Mouse (Mus musculus) lung, postnatal 0 days (tissue): ENCODE measurements around the gene Slc38a9. TPM values are rescaled to one million over a fixed set of nuclear protein-coding genes. Genes with fewer than 3 reads are reported as not detected.

Experiments used
- ATAC-seq: fragments of 200-750 bp; cut with Nextera tagmentation; 2 replicates; pipeline ENCODE4 v1.8.0; 2017; ENCODE audit warnings: moderate library complexity
- DNase-seq: peaks from one replicate; pipeline ENCODE4 v3.0.0-alpha.2; 2016; ENCODE audit warnings: low spot score
- H3K27ac ChIP-seq: fragments of 300-500 bp; sonication (generic); 2 replicates; pipeline ENCODE4 v1.5.1; 2014; ENCODE audit warnings: antibody characterized with exemption, mild to moderate bottlenecking, low read length, mixed read lengths
- H3K27me3 ChIP-seq: fragments of 300-500 bp; sonication (generic); replicated peaks from 2 replicates; pipeline ENCODE4 v1.6.1; 2014; ENCODE audit warnings: low read length, mixed read lengths; ENCODE audit not compliant: insufficient read depth
- H3K36me3 ChIP-seq: fragments of 300-500 bp; sonication (generic); 2 replicates; pipeline ENCODE4 v1.6.1; 2014; ENCODE audit warnings: low read length, mixed read lengths; ENCODE audit not compliant: insufficient read depth
- H3K4me1 ChIP-seq: fragments of 300-500 bp; sonication (generic); 2 replicates; pipeline ENCODE4 v1.6.1; 2014; ENCODE audit warnings: antibody characterized with exemption, low read depth, low read length, mixed read lengths; ENCODE audit not compliant: insufficient read depth
- H3K4me2 ChIP-seq: fragments of 300-500 bp; sonication (generic); replicated peaks from 2 replicates; pipeline ENCODE4 v1.6.1; 2014; ENCODE audit warnings: low read depth, mild to moderate bottlenecking, low read length, moderate library complexity, mixed read lengths
- H3K4me3 ChIP-seq: fragments of 300-500 bp; sonication (generic); 2 replicates; pipeline ENCODE4 v1.5.1; 2014; ENCODE audit warnings: low read depth, low read length
- H3K9ac ChIP-seq: fragments of 300-500 bp; sonication (generic); replicated peaks from 2 replicates; pipeline ENCODE4 v1.6.1; 2014; ENCODE audit warnings: low read depth, mild to moderate bottlenecking
- H3K9me3 ChIP-seq: fragments of 300-500 bp; sonication (generic); 2 replicates; pipeline ENCODE4 v1.6.1; 2016; ENCODE audit warnings: low read length, mixed read lengths
- CTCF ChIP-seq: IDR thresholded peaks from 2 replicates; pipeline ENCODE4 v1.5.1; 2016; ENCODE audit warnings: antibody characterized with exemption, mild to moderate bottlenecking
- EP300 ChIP-seq: IDR thresholded peaks from 2 replicates; pipeline ENCODE4 v1.6.1; 2016; ENCODE audit warnings: antibody characterized with exemption, mild to moderate bottlenecking, control low read depth
- WGBS: fragments of 180-500 bp; shearing (Covaris S2); extraction: QIAGEN DNeasy Blood & Tissue Kit; methylation state at CpG from one replicate; pipeline ENCODE4 v1.1.7; 2014; 5-methylcytosine and 5-hydroxymethylcytosine counted together
- polyA plus RNA-seq: library from polyadenylated mRNA; unstranded; fragments of >200 nt; fragmentation: Nextera tagmentation; extraction: Ambion mirVana; gene quantifications from 2 replicates; pipeline ENCODE4 v1.2.1, GENCODE M21; 2015

The Slc38a9 gene
- polyA plus RNA-seq, 1 experiment from 2014 or later, result 15.3 TPM

GRCm38 (mm10) chr13:112765654-112766053 lies 105.1 kb downstream of the Slc38a9 start:
- Histone ChIP-seq H3K9me3 (no peaks in the 10 kb centered on the region), H3K4me2 (no peak overlapping the region), H3K9ac (no peak overlapping the region), H3K4me3 (no peak overlapping the region), H3K27me3 (no peaks in the 10 kb centered on the region), H3K4me1 (0 out of 2 replicates have a peak, but pooled peaks cover under 1% of the 10 kb centered on the region), H3K36me3 (no peaks in the 10 kb centered on the region), H3K27ac (peak overlapping the region; percentile 76)
- TF ChIP-seq EP300, result peak; percentile 71
- no peak for TF ChIP-seq CTCF
- ATAC-seq (no peak), DNase-seq (peak; percentile 37)
- WGBS, result 69% methylated on average over 3 of the region's 3 CpGs

GRCm38 (mm10) chr13:112770528-112771328 lies 110.2 kb downstream of the Slc38a9 start:
- peak; percentile 84 for ATAC-seq
- Histone ChIP-seq H3K4me3 (no peak overlapping the region), H3K9me3 (no peaks in the 10 kb centered on the region), H3K27me3 (no peaks in the 10 kb centered on the region), H3K4me1 (peaks cover 8% of the 10 kb centered on the region; the same call in 1 of the 2 replicates), H3K36me3 (no peaks in the 10 kb centered on the region), H3K27ac (peak overlapping the region; percentile 84), H3K9ac (no peak overlapping the region), H3K4me2 (peak overlapping the region; percentile 42)
- WGBS, result 18% methylated on average over 11 of the region's 11 CpGs
- TF ChIP-seq EP300 (peak; percentile 79), CTCF (no peak)
- DNase-seq, result peak; percentile 92

- peaks cover 8% of the 10 kb centered on the region; the same call in 1 of the 2 replicates for H3K4me1 ChIP-seq
- H3K4me3 ChIP-seq, result no peak overlapping the region
- DNase-seq (peak; percentile 85), ATAC-seq (peak; percentile 43)
- WGBS, result 22% methylated on average over 15 of the region's 15 CpGs
- no peaks in the 10 kb centered on the region for H3K27me3 ChIP-seq
- H3K9me3 ChIP-seq, result no peaks in the 10 kb centered on the region
- no peak overlapping the region for H3K9ac ChIP-seq
- peak overlapping the region; percentile 84 for H3K27ac ChIP-seq
- H3K4me2 ChIP-seq, result peak overlapping the region; percentile 42
- TF ChIP-seq CTCF (no peak), EP300 (peak; percentile 97)
- H3K36me3 ChIP-seq, result no peaks in the 10 kb centered on the region
Observed at GRCm38 (mm10) chr13:112771447-112772208, 111.1 kb downstream of the Slc38a9 start.

DNA sequence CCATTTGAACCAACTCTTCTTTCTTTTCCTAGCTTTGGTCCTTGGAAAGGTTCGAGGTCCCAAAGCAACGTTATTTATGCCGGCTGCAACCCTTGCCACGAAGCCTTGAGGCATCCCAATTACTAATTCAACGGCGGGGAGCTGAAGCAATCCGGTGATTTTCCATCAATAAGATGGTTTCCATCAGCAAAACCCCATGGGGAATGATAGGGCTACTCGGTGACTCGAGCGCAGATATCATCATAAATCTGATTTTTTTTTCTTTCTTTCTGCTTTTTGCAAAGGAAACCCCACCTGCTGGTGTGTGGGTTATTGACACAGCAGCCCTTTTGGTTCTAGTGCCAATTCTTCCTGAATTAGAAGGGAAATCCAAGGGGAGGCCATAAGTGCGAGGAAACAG lies 111.7 kb downstream of the Slc38a9 start:
- TF ChIP-seq CTCF (peak; percentile 30), EP300 (no peak)
- Histone ChIP-seq H3K27ac (peak overlapping the region; percentile 65), H3K9me3 (no peaks in the 10 kb centered on the region), H3K9ac (no peak overlapping the region), H3K4me2 (no peak overlapping the region; the same call in 1 of the 2 replicates), H3K27me3 (no peaks in the 10 kb centered on the region), H3K36me3 (no peaks in the 10 kb centered on the region), H3K4me3 (no peak overlapping the region), H3K4me1 (peaks cover 8% of the 10 kb centered on the region; the same call in 1 of the 2 replicates)
- WGBS, result 72% methylated on average over 11 of the region's 11 CpGs
- DNase-seq (no peak), ATAC-seq (no peak)

DNA sequence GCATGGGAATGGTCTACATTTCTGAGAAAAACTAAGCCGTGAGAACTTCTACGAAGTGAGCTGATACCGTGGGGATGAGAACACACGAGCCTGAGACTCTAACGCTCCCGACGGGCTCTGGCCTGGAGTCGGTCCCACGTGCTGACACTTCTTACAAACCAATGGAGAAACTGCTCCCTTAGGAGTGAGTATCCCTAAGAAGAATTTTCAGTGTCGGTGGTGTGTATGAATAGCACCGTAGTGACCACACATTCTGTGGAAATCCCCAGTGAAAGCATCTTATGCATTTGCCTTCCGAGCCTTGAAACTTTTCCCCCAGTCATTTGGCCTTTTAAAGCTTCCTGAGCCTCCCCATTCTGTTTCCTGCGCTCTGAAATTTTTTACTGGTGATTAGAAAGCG lies 112.3 kb downstream of the Slc38a9 start:
- no peak overlapping the region for H3K4me3 ChIP-seq

GRCm38 (mm10) chr13:112773991-112774675 lies 113.6 kb downstream of the Slc38a9 start:
- Histone ChIP-seq H3K4me2 (no peak overlapping the region), H3K9ac (no peak overlapping the region), H3K9me3 (no peaks in the 10 kb centered on the region), H3K27me3 (no peaks in the 10 kb centered on the region), H3K36me3 (no peaks in the 10 kb centered on the region), H3K4me3 (no peak overlapping the region), H3K27ac (no peak overlapping the region), H3K4me1 (peaks cover 8% of the 10 kb centered on the region; the same call in 1 of the 2 replicates)
- DNase-seq (no peak), ATAC-seq (no peak)
- TF ChIP-seq EP300 (no peak), CTCF (no peak)
- 92% methylated on average over 3 of the region's 3 CpGs for WGBS

More for the DNA sequence above, 112.3 kb downstream of the Slc38a9 start:
- Histone ChIP-seq H3K9me3 (no peaks in the 10 kb centered on the region), H3K4me2 (no peak overlapping the region), H3K27ac (no peak overlapping the region), H3K9ac (no peak overlapping the region), H3K36me3 (no peaks in the 10 kb centered on the region), H3K27me3 (no peaks in the 10 kb centered on the region), H3K4me1 (peaks cover 8% of the 10 kb centered on the region; the same call in 1 of the 2 replicates)
- no peak for ATAC-seq
- TF ChIP-seq CTCF (no peak), EP300 (no peak)
- no peak for DNase-seq
- 79% methylated on average over 14 of the region's 14 CpGs for WGBS
